Mouse (Mus musculus) layer of hippocampus, postnatal 14 days (tissue): ENCODE results near the gene Cfap54. TPM values are rescaled to one million over a fixed set of nuclear protein-coding genes. Genes with fewer than 3 reads are reported as not detected.

Experiments used
- DNase-seq, 2 experiments: peaks; one replicate each; pipeline ENCODE4 v3.0.0; 2021 to 2022; ENCODE audit warnings: low spot score in 2 of 2, mixed read lengths in 1 of 2
- total RNA-seq, 2 experiments: library from RNA; stranded (reverse); gene quantifications; 2 replicates each; pipeline ENCODE4 v1.2.3; 2021

The Cfap54 gene
- total RNA-seq, 2 experiments from 2014 or later: 11.1 to 15.1 TPM

GRCm38 (mm10) chr10:93063576-93063975 is 17.8 kb downstream of the Cfap54 start:
- no peak for DNase-seq

DNA sequence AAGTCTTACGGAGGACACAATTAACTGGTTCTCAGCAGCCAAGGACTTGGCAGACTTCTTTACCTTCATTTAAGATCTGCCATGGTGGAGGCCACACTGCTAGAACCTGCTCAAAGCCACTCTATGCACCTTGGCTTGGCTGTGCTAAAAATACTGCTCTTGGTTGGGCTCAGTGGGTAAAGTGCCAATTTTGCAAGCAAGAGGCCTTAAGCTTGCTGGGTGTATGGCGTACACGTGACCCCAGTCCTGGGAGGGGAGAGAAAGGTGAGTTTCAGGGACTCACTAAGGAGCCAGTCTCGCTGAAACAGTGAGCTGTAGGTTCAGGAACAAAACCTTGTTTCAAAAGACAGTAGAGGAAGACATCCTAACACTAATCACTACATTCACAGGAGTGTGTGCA is 19.0 kb downstream of the Cfap54 start:
- no peak for DNase-seq

- DNase-seq: peak in 1 of 2 experiments; percentile 42
Measured at GRCm38 (mm10) chr10:93053867-93054266, 27.6 kb downstream of the Cfap54 start.

- DNase-seq: no peak
Measured at GRCm38 (mm10) chr10:93053315-93053714, 28.1 kb downstream of the Cfap54 start.

DNA sequence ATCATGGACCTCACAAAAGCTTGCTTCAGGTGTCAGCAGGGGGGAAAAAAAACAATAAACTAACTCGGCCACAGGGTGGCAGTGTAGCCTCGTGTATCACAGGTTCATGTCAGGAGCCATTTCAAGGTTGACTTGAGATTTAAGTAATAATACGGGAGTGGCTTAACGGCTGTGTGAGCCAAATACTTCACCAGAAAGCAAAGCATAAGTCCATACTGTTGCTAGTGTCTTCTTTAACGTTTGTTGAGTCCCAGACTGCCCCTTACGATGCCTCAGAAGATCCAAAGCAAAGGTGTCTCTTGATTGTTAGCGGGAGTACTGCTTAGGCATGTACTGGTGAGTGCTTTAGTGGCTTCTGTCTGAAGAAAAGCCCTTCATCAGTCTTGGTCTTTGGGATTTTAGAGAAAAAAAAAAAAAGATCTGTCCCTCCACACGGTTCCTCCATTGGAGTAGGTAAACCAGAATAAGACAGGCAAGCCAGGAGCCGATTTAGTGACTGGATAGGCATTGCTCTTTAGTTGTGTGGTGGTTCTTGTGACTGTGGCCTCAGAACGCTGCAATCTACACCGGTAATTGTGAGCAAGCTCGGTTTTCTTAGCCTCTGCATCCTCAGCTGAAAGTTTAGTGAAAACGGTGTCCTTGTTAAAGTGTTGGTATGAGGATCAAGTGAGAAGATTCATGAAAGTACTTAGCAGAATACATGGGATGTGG is 30.2 kb downstream of the Cfap54 start:
- peak; percentile 79 to 83 for DNase-seq

DNA sequence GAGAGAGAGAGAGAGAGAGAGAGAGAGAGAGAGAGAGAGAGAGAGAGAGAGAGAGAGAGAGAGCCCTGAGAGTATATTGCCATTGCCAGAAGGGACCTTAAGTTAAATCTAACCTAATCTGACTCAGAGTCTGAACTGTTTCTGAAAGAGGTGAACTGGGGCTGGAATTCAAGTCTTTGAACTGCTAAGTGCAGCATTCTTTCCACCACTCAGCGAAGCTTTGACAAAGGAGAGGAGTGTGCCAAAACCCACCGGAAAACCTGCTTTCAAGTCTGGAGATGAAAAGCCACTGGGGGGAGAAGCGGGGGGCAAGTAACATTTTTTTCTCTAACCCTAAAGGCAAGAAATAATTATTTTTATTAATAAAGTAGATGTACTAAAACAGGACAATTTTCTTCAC is 30.8 kb downstream of the Cfap54 start:
- DNase-seq: no peak

DNA sequence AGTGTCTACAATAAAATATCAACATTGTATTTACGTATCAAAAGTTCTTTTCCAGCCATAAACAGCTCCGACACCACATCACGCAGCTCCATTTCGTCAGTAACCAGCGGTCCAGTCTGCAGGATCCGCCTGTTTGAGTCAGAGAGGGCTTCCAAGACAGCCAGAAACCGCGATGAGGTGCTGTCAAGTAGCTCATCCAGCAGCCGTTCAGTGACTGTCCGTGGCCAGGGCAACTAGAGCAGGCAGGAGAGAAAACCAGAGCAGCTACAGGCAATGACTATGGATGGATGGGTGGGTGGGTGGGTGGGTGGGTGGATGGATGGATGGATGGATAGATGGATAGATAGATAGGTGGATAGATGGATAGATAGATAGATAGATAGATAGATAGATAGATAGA is 38.2 kb downstream of the Cfap54 start:
- DNase-seq: no peak

DNA sequence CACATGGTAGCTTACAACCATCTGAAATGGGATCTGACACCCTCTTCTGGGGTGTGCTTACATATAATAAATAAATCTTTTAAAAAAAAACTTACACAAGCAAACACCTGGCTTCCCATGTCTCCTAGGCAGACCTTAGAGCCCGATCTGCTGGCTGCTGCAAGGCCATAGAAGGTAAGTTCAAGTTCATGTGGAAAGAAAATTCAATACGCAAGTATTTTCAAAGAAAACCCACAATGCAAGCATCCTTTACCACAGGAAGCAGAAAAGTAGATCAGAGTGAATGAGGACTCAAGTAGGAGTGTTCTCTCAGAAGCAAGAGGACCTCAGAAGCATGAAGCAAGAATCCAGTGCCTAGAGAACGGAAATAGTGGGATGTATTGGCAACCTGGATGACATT is 39.6 kb downstream of the Cfap54 start:
- DNase-seq: no peak

- no peak for DNase-seq
Measured at GRCm38 (mm10) chr10:93041392-93041791, 40.0 kb downstream of the Cfap54 start.

GRCm38 (mm10) chr10:93036532-93036931 is 44.9 kb downstream of the Cfap54 start:
- DNase-seq: no peak

- DNase-seq: no peak
Measured at GRCm38 (mm10) chr10:93035489-93035888, 45.9 kb downstream of the Cfap54 start.

DNA sequence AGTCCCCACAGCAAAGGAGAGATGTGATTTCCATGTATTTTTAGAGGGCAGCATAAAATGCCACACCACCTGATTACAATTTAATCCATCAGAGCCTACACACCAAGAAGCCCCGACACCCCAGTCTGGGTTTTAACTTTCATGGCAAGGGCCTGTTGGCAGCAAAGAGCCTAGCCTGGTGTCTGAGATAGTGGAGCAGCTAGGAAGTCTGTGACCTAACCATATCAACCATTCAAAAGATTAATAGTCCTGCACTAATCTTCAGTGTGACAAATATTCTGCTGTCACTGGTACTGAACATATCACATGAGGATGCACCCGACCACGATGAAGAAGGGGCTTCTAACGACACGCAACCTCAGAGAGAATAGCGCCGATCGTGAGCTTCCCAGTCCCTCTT is 58.1 kb downstream of the Cfap54 start:
- DNase-seq: no peak

DNA sequence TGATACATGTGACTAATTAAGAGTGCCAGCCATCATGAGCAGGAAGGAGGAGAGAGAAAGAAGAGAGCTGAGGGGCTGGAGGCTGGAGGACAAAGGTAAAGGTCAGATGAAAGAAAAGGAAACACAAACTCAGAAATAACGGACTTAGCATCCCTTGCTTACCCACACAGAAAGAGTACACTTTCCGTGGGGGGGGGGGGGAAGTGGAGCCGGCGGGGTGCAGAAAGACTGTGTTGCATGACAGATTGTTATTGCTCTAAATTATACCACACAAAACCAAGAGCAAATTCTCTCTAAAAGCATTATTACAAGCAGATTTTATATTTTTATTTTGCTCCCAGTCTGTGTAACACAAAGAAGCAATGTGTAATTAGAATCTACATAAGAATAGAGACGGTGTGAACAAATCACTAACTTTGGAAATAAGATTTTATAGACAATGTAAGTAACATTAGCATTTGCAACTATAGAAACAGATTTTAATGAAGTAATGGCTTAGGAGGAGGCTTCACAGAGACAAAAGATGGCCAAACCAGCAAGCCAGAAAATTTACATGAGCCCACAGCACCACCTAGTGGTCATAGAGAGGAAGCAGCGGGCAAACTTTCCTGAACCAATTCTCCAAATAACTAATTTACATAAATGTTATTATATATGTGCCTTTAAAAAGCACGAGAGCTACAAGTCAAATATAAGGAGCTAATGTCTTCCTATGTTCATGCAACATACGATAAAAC is 67.2 kb downstream of the Cfap54 start:
- peak; percentile 51 to 84 for DNase-seq

DNA sequence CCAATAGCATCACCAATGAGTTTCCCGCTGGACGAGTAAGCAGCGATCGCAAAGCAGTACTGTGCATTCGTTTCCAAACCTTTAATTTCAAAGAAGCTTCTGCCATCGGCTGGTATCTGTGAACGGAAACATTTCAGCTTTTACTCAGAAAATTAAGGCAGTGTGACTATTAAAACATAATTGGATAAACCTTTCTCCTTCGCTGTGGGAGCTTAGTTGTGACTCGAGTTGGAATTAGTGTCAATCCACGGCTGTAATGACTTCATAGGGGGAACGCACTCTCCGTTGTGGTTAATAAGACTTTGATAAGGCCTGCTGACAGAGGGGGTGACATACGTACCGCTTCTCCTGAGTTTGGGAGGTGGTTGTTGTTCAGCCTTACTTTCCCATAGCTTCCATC is 70.3 kb downstream of the Cfap54 start:
- DNase-seq: no peak

- no peak for DNase-seq
Measured at GRCm38 (mm10) chr10:93006970-93007369, 74.4 kb downstream of the Cfap54 start.

DNA sequence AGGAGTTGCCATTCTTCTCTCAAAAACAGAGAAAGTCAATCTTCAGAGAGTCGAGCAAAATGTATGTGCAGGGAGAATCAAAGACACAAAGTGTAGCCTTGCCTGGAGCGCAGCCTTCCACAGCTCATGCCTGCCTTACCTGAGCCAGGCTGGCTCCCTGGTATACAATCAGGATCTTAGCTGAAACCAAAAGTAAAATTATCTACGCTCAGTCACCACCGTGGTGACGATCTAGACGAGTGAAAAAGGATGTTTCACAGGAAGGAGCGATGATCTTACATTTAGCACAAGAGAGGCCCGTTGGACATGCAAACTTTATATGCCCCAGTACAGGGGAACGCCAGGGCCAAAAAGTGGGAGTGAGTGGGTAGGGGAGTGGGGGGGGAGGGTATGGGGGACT is 75.0 kb downstream of the Cfap54 start:
- no peak for DNase-seq

GRCm38 (mm10) chr10:92998536-92998935 is 82.9 kb downstream of the Cfap54 start:
- DNase-seq: no peak

- DNase-seq: no peak
Measured at GRCm38 (mm10) chr10:92995186-92995585, 86.2 kb downstream of the Cfap54 start.

DNA sequence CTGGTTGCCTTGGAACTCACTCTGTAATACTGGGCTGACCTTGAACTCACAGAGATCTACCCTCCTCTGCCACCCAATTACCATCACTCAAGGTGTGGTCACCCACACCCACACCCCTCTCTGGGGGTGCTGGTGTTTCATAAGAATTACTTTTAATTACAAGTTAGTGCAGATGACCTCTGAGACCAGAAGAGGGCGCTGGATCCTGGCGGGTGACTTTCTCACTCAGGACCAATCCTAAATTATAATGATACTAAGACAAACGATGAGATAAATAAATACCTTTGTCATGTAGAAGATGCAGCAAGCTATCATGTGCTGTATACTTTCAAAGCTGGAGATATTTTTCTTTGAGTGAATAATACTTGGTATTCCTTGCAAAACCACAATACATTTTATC is 87.1 kb downstream of the Cfap54 start:
- DNase-seq: no peak

DNA sequence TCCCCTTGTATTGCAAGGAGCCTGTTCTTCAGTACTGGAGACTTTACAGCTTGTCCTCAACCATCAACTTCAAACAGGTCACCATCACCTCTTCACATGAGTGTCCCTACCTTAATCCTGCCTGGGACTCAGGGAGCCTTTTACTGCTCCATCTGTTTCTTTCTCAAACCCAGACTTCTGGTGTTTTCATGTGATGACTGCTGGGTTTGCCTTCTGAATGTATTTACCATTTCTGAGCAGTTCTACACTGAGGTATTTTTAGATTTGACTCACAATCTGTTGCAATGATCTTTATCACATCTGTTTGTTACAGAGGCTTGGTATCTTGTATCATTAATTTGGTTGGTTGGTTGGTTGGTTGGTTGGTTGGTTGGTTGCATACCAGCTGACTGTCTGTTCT is 88.9 kb downstream of the Cfap54 start:
- peak in 1 of 2 experiments; percentile 10 for DNase-seq

DNA sequence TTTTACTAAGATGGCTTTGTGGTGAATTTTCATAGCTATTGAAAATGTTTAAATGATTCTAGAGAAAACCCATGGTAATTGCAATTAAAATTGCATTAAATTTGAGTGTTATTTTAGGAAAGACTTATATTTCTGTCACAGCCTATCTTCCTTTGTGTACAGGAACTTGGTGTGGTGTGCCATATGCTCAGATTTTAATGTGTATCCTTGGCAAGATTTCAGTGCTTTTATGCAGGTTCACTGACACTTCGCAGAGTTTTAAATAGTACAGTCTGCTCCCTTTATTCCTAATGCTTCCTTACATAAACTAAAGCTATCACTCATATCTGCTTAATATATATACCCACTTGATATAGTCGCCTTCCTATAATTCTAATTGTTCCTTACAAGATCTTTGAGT is 90.8 kb downstream of the Cfap54 start:
- DNase-seq: no peak

DNA sequence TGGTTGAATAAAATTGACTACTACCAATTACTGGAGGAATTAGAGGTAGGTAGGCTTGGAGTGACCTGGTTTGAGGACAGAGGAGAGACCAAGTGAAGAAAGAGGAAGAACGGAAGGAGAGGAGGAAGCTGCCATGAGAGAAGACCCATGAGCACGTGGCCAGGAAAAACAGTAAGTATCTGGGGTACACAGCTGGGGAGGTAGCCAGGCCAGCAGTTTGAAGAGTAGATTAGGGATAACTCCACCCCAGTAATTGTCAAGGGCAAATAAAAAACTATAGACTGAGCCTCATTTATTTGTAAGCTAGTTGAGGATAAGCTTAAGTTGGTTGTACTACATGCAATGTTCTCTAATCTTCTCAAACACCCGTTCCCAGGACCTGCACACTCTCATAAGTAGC is 116.3 kb downstream of the Cfap54 start:
- no peak for DNase-seq

GRCm38 (mm10) chr10:92950044-92950443 is 131.4 kb downstream of the Cfap54 start:
- no peak for DNase-seq
